Mouse (Mus musculus) liver, adult 2 months (tissue): Measurements from ENCODE around the gene Cd207.

ENCODE experiments used
- CTCF ChIP-seq: fragments of 200-500 bp; IDR thresholded peaks from 2 replicates; pipeline ENCODE4 v1.5.1; 2011; ENCODE audit warnings: low read depth, low read length, control low read depth
- POLR2A ChIP-seq: fragments of 200-500 bp; IDR thresholded peaks from 2 replicates; pipeline ENCODE4 v1.6.1; 2011; ENCODE audit warnings: low read length, control low read depth; ENCODE audit not compliant: insufficient read depth; ENCODE audit errors: extremely low read depth

DNA sequence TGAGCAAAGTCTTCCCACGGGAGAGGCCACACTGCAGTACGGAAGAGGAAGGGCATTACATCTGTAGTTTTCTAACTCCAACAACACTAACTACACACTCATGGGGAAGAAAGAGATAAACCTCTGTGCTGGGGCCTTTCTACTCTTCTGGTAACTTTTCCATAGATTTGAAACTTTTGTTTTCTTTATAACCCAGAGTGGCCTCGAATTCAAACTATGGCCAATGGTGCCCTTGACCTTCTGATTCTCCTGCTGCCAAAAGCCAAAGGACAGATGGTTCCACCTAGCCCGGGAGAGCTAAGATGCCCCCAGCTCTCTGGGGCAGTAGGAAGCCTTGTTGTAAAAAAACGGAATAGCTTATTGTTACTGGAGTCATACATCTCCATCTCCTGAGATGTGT is 22.3 kb upstream of the Cd207 start:
- TF ChIP-seq POLR2A (no peak), CTCF (no peak)
